Mouse (Mus musculus): Measurements from ENCODE around the gene Gm28551.

DNA sequence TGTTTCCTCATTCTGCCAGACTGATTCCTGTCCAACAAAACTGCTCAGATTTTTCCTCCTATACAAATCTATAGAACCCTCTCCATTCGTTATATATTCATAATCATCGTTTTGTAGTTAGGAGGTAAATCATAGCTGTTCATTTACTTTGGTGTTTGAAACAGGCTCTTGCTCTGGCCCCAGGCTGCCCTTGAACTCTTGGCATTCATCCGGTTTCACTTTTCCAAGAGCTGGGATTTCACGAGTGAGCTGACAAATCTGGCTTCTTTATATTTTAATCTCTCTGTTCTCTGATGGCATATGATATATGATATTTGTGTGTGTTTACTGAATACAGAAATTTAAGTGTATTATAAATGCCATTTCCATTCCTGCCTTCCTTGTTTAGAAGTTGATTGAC is 52.0 kb downstream of the Gm28551 start:
- TF ChIP-seq CTCF (IDR thresholded peaks at IDR 0.05; ENCODE audit: extremely low read depth, insufficient read depth, low read length) (no peak), POLR2A (IDR thresholded peaks at IDR 0.05; ENCODE audit: extremely low read depth, insufficient read depth, low read length) (no peak)

Data from cortical plate, adult 2 months (tissue).